Mouse (Mus musculus) ovary, postnatal 10 days (tissue): ENCODE measurements around the gene Usp47.

ENCODE experiments used
- DNase-seq: peaks from one replicate; pipeline ENCODE4 v3.0.0; 2022; ENCODE audit warnings: low spot score

The Usp47 gene

DNA sequence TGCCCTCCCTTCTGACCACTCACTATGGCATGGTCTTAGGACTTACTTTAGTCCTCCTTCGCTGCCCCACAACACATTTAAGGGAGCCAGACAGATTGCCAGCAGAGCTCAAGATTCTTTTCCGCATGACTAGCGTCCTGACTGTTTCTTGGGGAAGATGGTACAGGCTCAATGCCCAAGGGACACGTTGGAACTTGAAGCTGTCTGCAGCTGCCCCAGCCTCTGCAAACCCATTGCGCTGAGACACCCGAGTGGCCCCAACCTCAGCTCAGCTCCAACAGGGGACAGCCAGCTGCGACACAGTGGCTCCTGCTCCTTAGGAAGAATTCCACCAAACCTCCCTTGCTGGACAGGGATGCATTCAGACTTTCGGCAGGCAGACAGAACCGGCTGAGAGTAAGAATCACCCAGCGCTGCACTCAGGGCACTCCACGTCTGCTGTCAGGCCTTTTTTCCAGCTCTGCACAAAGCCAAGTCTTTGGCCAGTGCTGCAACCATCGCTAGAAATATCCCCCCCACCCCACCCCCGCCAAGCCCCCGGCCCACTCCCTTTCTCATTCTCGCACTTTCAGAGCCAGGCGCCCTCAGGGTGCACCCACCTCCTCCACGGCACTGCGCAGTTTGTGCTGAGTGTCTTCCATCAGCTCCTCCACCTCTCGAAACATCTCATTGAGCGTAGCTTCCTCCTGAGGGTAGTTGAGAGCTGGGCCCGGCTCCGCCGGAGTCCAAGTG is 134.4 kb downstream of the Usp47 start:
- DNase-seq: no peak

DNA sequence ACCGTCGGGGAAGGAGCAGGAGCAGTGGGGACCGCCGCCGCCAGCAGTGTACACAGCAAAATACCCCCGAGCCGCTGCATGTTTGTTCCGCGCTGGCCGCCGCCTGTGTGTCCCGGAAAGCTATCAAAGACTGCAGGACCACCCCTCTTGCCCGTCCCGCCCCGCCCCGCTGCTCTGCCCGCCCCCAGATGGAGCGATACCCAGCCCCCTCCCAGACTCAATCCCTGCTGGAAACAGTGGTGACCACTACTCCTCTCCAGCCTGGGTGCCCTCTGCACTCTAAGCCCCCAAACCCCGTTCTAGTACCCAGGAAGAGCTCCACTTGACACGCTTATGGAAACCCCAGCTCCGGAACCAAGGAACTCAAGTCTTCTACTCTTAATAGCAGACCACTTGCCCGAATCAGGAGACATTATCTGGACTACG is 135.0 kb downstream of the Usp47 start:
- no peak for DNase-seq

DNA sequence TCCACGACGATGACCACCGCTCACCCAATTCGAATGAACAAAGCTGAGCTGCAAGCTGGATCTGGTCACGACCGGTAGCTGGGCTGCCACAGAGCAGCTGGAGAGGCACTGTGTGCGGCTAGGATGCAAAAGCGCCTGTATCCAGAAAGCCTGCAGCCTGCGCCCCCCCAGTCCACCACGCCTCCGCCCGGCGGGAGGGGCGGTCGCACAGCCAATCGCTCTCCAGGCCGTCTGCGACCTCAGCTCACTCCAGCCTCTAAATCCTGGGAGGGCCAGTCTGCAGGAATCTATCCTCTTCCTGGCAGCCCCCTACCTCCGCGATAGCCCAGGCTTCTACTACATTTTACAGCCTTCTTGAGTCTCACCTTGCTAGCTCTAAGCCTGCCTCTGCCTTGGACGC is 135.6 kb downstream of the Usp47 start, which contains the start of gene Dkk3:
Gene Dkk3 (minus strand): TSS at position 116 of the 400 bp plus-strand sequence.
- DNase-seq: no peak

DNA sequence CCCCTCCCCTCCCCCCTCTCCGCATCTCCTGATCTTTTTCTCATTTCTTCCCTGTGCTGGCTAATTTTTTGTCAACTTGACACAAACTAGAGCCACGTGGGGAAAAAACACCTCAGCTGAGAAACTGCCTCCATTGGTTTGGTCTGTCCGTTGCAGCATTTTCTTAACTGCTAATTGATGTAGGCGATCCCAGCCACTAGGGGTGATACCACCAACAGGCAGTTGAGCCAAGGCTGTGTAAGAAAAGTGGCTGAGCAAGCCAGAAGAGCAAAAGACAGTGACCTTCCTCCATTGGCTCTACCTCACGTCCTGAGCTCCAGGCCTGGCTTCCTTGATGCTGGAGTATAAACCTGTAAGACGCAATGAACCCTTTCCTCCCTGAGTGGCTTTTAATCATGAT is 136.5 kb downstream of the Usp47 start:
- no peak for DNase-seq
